Mouse (Mus musculus) frontal cortex, postnatal 10 days (tissue): ENCODE results near the gene Acot7.

ENCODE experiments used
- DNase-seq, 2 experiments: peaks; one replicate each; pipeline ENCODE4 v3.0.0; 2022; ENCODE audit warnings: low spot score in 2 of 2, mixed read lengths in 1 of 2

Gene Acot7

DNA sequence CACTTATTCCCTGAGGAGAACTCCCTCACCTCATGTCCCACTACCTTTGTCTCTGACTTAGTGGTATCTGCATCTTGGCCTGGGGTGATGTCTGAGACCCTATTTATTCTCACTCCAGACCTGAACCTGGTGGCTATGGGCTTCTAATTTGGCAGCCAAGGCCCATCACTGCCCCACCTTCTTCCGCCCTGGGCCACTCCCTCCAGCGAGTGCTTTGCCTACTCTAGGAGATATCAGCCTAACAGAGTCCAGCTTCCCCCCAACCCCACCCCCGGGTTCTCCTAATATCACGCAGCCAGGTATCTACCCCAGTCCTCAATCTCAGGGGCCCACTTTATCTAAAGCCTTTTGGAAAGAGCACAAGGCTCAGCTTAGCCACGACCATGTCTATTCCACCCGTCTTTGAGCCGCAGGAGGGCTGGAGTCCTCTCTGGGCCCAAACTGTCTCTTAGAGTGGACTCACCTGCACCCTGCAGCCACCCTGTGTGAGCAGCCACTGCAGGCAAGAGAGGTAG, 26.4 kb upstream of the Acot7 start:
- no peak for DNase-seq

DNA sequence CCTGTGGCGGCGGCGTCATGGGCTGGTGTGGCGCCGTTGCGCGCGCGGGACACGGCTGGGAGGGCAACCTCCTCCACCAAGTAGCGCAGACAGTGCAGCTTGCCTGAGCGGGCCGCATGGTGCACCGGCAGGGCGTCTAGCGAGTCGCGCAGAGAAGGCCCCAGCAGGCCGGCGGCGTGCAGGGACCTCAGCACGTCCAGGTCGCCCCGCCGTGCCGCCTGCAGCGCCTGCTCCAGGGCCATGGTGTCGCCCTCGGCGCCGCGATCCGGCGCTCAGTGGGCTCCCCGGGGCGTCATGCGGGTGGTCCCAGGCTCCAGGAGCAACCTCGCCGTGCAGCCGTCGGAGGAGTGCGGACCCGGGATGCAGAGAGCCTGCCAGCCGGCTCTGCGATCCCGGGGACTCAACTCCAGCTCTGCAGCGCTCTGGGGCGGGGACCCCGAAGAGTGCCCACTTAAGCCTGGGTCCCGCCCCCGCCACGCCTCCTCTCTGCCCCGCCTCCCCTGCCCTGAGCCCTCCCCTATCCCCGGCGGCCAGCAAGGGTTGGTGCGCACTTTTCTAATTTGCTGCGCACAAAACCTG, 25.9 kb upstream of the Acot7 start, which contains the start of gene Espn:
Gene Espn (minus strand): TSS at position 406 of the 579 bp plus-strand sequence.
- no peak for DNase-seq

DNA sequence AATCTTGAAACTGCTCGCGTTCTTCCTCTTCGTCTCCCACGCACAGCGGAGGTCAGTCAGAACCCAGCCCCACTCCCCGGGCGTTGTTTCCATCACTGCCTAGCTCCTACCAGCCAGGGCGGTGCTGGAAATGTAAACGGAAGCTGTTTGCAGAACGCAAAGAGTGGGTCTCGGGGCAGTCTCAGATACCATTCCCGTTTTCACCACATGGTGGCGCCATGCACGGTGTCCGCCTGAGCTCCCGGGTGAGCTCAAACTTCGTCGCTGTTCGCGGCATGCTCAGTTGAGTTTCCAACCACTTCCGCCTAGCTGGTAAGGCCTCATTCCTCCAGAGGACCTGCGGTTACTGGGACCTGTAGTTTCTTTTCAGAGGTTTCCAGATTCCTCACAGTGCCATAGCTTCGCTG, 24.2 kb upstream of the Acot7 start:
- peak in 1 of 2 experiments; percentile 64 for DNase-seq

DNA sequence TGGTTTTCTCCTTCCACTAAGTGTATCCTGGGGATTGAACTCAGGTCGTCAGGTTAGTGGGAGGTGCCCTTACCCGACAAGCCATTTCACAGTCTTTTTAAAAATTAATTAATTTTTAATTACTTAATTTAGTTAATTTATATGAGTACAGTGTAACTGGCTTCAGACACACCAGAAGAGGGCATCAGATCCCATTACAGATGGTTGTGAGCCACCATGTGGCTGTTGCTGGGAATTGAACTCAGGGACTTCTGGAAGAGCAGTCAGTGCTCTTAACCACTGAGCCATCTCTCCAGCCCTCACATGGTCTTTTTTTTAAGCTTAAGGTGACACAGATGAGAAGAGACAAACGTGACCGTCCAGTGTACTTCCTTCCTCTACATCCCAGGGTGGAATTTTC, 22.9 kb upstream of the Acot7 start:
- DNase-seq = no peak

DNA sequence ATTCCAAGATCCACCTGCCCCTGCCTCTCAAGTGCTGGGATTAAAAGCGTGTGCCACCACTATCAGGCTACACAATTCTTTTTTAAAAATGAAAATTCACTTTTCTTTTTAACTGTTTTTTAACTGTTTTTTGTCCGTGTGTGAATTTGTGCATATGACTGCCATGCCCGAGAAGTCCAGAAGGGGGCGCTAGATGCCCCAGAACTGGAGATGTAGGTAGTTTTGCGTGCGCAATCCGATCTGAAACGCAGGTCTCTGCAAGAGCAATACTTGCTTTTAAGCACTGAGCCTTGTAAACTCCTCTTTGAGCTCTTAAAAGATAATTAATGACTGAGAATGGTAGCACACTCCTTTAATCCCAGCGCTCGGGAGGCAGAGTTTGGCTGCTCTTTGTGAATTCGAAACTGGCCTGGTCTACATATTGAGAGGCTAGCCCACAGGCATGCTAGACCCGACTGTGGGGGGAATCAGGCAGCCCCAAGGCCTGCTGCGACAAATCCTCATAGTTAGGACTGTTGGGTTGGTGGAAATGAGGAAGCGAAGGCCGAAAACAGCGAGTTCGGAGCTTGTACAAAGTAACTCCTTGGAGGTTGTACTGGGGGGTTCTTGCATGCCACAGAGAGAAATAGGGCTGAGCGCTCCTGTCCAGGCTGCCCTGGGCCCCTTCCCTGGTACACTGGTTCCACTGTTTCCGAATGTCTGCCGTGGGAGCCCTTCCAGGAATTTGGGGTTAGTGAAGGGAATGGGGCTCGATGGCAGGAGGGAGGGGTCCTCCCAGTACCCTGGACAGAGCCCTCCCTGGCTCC, 20.0 kb upstream of the Acot7 start:
- DNase-seq = no peak

DNA sequence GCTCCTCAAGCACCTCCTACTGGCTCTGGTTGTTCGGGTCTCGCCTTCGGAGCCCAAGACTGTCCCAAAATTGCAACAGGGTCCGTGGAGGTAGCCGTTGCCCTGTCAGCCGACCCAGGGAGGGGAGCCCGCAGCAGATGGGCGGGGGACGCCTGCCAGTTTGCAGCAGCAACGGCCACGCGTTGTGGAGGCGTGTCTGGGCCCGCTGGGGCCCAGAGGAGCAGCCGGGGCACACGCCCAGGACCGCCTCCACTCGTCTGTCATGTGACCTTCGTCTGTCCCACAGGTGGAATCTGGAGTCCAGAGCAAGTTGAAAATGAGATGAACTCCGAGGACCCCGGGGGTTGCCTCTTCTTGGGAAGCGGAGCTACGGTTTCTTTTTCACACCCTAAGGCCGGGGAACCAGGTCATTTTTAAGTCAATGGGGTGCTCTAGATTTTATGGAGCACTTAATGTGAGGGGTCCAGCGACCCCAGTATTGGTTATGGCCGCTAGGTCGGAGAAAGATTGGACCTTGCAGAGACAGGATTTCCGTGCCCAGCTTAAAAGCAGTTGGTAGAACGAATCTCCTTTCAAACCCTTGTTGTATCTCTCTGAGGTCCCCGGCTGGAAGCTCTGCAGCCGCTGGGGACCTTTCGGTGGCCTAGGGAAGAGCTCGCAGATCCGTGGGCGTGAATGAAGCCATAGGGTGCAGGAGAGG, 19.2 kb upstream of the Acot7 start, which contains the start of gene Hes2:
Gene Hes2 (plus strand): TSS at position 283 of the 700 bp plus-strand sequence.
- no peak for DNase-seq

DNA sequence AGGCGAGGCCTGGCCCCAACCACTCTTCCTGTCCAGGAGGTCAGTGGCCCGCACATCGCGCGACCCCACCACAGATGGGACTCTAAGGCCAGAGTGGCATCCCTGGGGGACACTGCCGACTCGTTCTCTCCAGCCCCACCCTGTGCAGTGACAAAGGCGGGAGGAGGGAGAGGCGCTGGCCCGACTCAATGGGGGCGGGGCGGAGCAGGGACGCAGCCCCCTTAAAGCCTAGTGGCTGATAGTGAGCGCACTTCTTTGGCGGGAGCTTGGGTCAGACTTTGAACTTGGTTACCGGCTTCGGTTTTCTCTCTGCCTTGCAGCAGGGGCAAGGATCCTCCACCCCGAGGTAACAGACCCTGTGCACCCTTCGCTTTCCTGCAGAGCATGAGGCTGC, 18.7 kb upstream of the Acot7 start:
- no peak for DNase-seq

DNA sequence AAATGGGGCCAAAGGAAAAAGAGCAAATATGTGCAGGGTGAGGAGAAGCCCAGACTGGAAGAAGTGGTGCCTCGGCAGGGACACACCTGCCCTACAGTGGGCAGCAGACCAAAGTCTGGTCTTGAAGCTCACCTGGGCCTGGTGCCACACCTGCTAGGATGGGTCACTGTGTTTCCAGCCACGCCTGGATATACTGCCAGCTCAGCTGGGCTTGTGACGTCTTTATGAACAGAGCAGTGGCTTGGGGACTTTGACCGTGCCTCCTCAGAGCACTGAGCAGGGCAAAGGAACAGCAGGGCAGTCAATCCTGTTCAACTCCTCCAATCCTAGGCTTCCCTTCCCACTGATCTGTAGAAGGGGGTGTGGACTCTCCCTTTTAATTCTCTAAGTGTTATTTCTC, 17.2 kb upstream of the Acot7 start:
- DNase-seq = no peak

DNA sequence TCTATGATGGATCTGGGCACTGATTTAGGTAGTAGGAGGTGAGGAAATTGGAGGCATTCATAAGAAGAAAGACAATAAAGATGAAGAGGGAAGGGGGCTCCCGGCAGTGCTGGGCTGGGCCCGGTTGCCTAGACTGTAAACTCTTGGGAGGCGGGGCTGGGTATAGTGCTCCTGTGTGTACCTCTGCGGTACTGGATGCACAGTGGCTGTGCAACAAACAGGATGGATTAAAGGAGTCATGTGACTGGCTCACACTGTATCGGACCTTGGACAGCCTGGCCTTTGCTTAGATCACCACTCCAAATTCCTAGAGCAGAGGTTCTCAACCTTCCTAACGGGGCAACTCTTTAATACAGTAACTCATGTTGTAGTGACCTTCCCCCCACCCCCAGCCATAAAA, 16.3 kb upstream of the Acot7 start:
- no peak for DNase-seq

DNA sequence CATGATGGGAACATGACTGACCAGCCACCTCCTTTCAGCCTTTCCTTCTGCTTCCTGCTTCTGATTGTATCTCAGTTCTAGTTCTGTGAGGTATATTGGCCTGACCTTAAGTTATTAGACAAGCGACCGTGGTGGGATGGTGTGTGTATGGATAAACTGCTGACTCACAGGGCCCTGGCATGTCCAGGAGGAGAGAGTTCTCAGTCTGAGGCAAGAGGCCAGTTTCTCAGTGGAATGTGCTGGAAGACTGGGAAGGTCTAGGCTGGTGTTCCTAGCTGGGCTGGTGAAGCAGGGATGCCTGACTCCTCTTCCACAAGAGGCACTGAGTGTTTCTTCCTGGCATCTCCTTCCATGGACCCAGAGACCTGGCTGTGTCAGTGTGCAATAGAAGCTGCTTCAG, 15.2 kb upstream of the Acot7 start:
- no peak for DNase-seq

DNA sequence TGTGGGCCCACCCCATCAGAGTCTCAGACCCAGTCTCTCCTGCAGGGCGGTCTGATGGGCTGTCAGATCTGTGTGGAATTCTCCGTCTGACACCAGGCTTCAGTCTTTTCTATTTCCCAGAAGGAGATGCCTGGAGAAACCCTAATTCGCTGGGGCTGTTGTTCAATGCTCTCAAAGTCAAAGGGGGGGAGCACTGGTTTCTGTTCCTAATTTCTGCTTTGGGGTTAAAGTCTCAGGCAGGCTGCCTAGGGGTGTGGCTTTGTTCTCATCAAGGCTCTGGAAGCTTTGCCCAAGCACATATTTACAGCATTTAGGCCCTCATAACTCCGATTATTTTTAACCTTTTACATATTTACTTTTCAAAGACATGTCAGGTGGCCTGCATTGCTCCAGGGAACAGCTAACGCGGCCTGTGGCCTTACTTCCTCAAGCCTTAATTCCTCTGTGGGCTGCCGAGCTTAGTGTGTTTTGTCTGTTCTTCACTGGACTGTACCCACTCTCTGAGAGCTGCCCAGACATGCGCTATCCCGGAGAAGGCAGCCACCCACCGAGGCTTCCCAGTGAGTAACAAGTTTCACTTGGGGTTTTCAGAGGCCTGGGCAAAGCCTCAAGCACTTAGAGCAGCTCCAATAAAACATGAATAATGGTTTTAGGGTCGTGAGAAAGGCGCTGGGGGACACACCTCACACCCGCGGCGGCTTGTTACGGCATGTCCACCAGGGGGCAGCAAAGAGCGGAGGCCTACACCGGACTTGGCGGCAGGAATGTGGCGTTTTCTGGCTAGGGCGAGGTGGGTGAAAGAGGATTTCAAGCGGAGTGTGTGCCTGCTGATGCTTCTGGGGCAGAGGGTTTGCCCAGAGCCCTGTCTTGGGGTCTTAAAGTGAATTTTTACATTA, 12.7 kb upstream of the Acot7 start:
- DNase-seq = no peak

DNA sequence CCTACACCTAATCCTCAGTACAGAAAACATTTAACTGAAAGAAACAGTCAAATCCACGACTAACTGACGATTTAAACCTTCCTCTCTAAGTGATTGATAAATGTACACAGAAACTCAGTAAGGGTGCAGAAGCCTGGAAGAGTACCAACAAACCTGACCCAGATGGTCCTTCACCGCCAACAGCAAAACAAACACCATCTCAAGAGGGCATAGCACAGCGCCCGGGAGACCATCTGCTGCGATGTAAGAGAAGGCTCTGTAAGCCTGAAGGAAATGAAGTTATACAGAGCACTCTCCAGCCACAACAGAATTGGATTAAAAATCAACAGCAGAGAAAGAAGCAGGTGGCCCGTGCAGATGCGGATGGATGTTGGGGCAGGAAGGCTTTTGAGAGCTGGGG, 9.9 kb upstream of the Acot7 start:
- DNase-seq = no peak

DNA sequence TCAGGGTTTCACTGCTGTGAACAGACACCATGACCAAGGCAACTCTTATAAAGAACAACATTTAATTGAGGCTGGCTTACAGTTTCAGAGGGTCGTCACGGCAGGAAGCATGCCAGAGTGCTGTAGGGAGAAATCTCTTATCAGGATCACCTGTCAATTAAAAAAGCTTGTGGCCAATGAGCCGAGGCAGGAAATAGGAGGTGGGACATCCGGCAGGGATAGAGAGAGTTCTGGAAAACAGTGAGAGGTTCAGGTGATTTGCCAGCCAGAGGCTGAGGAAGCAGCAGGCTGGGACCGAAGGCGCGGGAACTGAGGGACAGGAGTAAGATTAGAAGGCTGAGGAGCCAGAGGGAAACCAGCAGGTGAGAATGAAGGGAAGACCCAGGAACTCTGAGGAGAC, 8.8 kb upstream of the Acot7 start:
- no peak for DNase-seq

DNA sequence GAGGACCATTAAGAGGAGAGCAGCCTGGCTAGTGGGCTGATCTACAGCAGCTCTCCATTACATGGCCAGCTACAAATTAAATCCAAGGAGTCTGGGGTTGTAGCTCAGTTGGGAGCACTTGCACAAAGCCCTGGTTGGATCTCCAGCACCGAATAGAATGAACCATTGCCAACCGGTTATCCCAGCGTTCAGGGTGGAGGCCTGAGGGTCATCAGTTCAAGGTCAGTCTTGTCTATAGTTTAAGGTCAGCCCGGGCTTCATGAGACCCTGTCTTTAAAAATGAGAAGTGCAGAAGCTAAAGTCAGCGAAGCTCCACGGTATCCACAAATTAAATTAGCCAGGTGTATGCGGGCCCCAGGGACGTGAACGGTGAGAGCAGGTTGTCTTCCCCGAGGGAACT, 7.6 kb upstream of the Acot7 start:
- no peak for DNase-seq

DNA sequence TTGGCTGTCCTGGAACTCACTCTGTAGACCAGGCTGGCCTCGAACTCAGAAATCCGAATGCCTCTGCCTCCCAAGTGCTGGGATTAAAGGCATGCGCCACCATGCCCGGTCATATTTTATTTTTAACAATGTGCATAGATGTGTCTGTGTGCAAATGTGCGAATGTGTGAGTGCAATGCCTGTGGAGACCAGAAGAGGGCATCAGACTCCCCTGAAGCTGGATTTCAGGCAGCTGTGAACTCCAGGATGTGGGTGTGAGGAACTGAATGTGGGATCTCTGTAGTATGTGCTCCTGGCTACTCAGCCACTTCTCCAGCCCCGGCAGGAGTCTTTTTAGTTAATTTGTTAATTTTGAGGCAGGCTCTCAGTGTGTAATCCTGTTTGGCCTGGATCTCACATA, 6.4 kb upstream of the Acot7 start:
- DNase-seq = no peak

DNA sequence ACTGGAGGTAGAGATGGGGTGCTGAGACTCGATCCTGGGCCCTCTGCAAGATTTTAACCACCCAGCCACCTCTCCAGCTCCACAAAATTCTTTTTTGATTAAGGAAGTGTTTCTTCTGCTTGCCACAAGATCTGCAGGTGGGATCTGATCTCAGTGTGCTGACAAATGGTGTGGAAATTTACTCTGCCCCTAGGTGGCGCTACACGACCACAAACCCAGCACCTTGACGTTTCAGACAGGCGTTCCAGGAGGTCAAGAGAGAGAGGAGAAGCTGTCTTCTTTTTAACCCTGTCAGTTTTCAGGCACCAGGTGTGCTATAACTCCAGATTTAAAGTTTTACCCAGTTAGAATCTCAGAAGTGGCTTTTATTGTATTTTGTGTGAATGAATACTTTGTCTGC, 4.9 kb upstream of the Acot7 start:
- DNase-seq = peak in 1 of 2 experiments; percentile 78

DNA sequence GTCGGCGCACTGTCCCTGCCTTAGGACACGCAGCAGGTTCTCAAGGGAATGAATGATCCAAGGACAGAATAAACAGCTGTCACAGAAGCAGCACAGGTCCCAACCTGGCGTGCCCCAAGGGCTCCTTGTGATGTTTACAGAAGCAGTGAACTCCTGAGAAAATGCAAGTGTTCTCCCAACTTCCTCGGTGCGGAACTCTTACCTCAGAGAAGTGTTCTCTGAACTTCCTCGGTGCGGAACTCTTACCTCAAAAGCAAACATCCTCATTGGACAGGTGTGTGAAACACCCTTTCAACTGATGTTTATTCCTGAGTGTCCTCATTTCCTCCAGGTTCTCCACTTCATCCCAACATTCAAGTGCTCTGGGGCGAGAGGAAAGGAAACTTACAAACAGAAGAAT, 4.0 kb upstream of the Acot7 start:
- no peak for DNase-seq

DNA sequence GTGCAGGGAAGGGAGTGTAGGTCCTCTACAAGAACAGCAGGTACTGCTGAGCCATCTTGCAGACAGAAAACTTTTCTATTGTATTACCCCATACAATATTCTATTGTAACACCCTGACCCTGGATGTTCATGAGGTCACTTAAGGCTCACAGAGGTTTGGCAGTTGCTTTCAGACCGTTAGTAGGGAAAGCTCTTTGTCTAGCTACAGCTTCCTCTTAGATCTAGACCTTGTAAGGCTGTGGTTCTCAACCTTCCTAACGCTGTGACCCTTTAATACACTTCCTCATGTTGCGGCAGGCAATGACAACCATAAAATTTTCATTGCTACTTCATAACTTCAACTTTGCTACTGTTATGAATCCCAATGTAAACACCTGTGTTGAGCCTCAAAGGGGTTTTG, 1.3 kb upstream of the Acot7 start:
- DNase-seq = no peak

DNA sequence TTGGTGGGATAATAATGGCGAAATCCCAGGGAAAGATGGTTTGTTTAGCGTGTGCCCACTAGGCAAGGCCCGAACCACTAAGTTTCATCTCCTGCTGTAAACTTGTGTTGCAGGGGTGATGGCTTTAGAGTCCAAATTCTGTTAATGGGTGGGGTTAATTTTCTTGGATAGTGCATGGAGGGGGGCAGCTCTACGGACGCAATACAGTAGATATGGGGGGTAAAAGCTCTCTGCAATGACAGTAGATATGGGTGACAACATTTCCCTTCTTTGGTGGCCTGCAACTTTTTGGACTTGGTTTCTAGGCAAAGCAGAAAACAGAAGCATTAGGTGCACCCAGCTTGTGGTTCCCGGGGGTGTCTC, 779 bp upstream of the Acot7 start:
- DNase-seq = no peak

DNA sequence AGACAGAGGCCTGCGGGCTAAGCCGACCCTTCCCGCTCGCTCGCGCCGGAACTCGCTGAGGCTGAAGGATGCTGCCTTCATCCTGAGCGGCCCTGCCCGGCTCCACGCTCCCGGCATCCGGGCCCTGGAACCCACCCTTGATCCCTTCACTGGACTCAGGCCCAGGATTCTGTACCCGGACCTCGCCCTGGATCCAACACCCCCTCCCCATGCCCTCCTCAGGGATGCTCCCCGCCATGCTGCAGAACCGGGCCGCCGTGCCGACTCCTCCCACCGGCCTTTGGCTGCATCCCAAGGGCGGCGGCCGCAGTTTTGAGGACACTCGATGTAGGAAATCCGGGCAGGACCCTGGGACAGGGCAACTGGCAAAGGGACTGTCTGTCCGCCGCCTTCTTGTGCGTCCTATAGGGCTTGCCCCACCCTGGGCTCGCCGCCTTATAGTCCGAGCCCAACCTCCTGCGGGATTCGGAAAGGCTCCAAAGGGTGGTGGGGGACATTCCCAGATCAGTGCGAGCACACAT, 470 bp downstream of the Acot7 start:
- peak; percentile 48 to 57 for DNase-seq

DNA sequence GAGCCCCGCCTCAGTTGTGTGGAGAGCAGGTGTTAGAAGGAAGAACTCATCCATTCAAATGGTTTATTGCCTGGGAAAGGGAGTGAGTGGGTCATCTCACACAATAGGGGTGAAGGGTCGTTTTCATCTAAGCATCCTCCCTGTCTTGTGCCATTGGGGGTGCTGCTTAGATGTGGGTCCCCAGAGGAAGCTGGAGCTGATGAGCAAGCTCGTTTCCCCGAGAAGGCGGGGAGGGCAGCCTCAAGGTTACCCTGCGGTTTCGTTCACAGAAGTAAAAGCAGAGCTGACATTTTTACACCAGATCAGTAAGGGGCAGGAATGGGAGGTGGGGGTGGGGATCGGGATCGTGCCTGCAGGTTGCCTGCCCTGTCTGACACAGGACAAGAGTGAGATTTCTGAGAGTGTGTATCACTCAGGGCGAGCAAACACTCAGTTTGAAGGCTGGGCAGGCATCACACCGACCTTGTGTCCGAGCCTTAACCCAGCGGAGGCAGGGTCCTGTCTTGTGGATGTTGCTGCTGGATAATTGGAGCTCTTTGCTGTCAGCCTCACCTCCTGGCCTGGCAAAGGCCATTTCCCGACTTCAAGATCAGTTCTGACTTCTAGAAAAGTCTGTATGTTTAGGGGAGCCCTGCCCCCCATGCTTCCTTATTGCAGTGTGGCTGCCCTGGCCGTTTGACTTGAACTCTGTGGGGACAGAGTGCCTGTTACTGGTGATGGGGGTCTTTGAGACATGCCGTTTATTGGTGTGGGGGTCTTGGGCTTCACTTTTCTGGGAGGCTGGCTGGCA, 1.2 kb downstream of the Acot7 start:
- DNase-seq = no peak
